Mouse (Mus musculus) hindbrain, embryonic 14.5 days (tissue): ENCODE results near the gene Snrnp200. TPM values are rescaled to one million over a fixed set of nuclear protein-coding genes. Genes with fewer than 3 reads are reported as not detected.

Experiments used
- ATAC-seq: fragments of 200-750 bp; cut with Nextera tagmentation; 2 replicates; pipeline ENCODE4 v1.8.0; 2017; ENCODE audit warnings: moderate number of reproducible peaks, mild to moderate bottlenecking, moderate TSS enrichment, moderate library complexity; ENCODE audit not compliant: low FRiP score
- DNase-seq: peaks from one replicate; pipeline ENCODE4 v3.0.0-alpha.2; 2015; ENCODE audit warnings: low spot score
- H3K27ac ChIP-seq: fragments of 300-500 bp; sonication (generic); 2 replicates; pipeline ENCODE4 v1.5.1; 2014; ENCODE audit warnings: mild to moderate bottlenecking, moderate library complexity
- H3K27me3 ChIP-seq: fragments of 300-500 bp; sonication (generic); 2 replicates; pipeline ENCODE4 v1.6.1; 2014; ENCODE audit warnings: mild to moderate bottlenecking, low read length, mixed read lengths; ENCODE audit not compliant: control insufficient read depth, insufficient read depth
- H3K36me3 ChIP-seq: fragments of 300-500 bp; sonication (generic); replicated peaks from 2 replicates; pipeline ENCODE4 v1.6.1; 2014; ENCODE audit not compliant: control insufficient read depth, insufficient read depth
- H3K4me1 ChIP-seq: fragments of 300-500 bp; sonication (generic); replicated peaks from 2 replicates; pipeline ENCODE4 v1.6.1; 2014; ENCODE audit warnings: antibody characterized with exemption, low read length, mixed read lengths; ENCODE audit not compliant: control insufficient read depth, insufficient read depth
- H3K4me2 ChIP-seq: fragments of 300-500 bp; sonication (generic); replicated peaks from 2 replicates; pipeline ENCODE4 v1.6.1; 2014; ENCODE audit warnings: mild to moderate bottlenecking, moderate library complexity
- H3K4me3 ChIP-seq: fragments of 300-500 bp; sonication (generic); replicated peaks from 2 replicates; pipeline ENCODE4 v1.5.1; 2014; ENCODE audit warnings: mild to moderate bottlenecking, low read length
- H3K9ac ChIP-seq: fragments of 300-500 bp; sonication (generic); 2 replicates; pipeline ENCODE4 v1.6.1; 2014
- H3K9me3 ChIP-seq: fragments of 300-500 bp; sonication (generic); 2 replicates; pipeline ENCODE4 v1.6.1; 2016; ENCODE audit warnings: low read length; ENCODE audit not compliant: control insufficient read depth
- WGBS: fragments of 180-500 bp; shearing (Covaris S2); extraction: QIAGEN DNeasy Blood & Tissue Kit; methylation state at CpG from one replicate; pipeline ENCODE4 v1.1.7; 2014; 5-methylcytosine and 5-hydroxymethylcytosine counted together
- polyA plus RNA-seq: library from polyadenylated mRNA; unstranded; fragments of >200 nt; fragmentation: Nextera tagmentation; extraction: Ambion mirVana; gene quantifications from 2 replicates; pipeline ENCODE4 v1.2.1, GENCODE M21; 2014

Snrnp200 gene
- polyA plus RNA-seq, 1 experiment from 2014 or later = 59.6 TPM

DNA sequence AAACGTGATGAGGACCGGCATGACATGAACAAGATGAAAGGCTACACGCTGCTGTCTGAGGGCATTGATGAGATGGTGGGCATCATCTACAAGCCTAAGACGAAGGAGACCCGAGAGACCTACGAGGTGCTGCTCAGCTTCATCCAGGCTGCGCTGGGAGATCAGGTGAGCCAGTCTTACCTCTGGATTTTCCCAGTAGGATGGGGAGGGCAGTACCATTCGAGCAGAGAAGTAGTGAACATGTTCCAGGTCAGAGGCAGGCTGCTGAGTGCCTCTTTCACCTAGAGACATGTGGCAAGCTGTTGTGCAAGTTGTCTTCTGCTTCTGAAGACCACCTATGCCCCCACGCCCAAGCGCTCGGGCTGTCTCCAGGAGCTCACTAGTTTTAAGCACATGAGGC is 2.5 kb downstream of the Snrnp200 start:
- ATAC-seq (no peak), DNase-seq (no peak)
- Histone ChIP-seq H3K4me2 (no peak overlapping the region), H3K27ac (no peak overlapping the region), H3K4me1 (peaks cover 12% of the 10 kb centered on the region; the same call in 1 of the 2 replicates), H3K27me3 (no peaks in the 10 kb centered on the region), H3K36me3 (peaks cover 53% of the 10 kb centered on the region), H3K9ac (no peak overlapping the region), H3K9me3 (no peaks in the 10 kb centered on the region), H3K4me3 (no peak overlapping the region)
- 94% methylated on average over 11 of the region's 11 CpGs for WGBS

GRCm38 (mm10) chr2:127217746-127218145 is 9.6 kb downstream of the Snrnp200 start:
- H3K9ac ChIP-seq = no peak overlapping the region
- no peak overlapping the region for H3K4me3 ChIP-seq
- H3K27ac ChIP-seq = no peak overlapping the region
- H3K36me3 ChIP-seq = peaks cover 100% of the 10 kb centered on the region
- WGBS = 95% methylated on average over 5 of the region's 5 CpGs
- H3K4me2 ChIP-seq = no peak overlapping the region
- H3K9me3 ChIP-seq = no peaks in the 10 kb centered on the region
- H3K27me3 ChIP-seq = no peaks in the 10 kb centered on the region
- no peaks in the 10 kb centered on the region for H3K4me1 ChIP-seq
- ATAC-seq (no peak), DNase-seq (no peak)

DNA sequence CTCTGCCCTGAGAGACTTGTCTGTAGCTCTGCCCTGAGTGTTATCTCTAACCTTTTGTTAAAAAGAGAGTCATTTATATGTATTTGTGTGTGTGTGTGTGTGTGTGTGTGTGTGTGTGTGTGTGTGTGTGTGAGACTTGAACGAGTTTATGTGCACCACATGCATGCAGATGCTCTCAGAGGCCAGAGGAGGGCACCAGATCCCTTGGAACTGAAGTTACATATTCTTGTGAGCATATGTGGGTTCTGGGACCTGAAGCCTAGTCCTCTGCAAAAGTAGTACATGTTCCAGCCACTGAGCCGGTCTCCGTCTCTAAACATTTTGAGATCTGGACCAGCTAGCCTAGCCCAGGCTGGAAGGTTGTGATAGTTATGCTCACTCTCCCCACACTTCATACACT is 17.1 kb downstream of the Snrnp200 start:
- H3K4me2 ChIP-seq = no peak overlapping the region
- no peak overlapping the region for H3K9ac ChIP-seq
- DNase-seq (no peak), ATAC-seq (no peak)
- no peaks in the 10 kb centered on the region for H3K9me3 ChIP-seq
- H3K4me1 ChIP-seq = no peaks in the 10 kb centered on the region
- no peak overlapping the region for H3K4me3 ChIP-seq
- H3K27me3 ChIP-seq = no peaks in the 10 kb centered on the region
- 100% methylated on average over 3 of the region's 3 CpGs for WGBS
- no peak overlapping the region for H3K27ac ChIP-seq
- peaks cover 99% of the 10 kb centered on the region for H3K36me3 ChIP-seq

DNA sequence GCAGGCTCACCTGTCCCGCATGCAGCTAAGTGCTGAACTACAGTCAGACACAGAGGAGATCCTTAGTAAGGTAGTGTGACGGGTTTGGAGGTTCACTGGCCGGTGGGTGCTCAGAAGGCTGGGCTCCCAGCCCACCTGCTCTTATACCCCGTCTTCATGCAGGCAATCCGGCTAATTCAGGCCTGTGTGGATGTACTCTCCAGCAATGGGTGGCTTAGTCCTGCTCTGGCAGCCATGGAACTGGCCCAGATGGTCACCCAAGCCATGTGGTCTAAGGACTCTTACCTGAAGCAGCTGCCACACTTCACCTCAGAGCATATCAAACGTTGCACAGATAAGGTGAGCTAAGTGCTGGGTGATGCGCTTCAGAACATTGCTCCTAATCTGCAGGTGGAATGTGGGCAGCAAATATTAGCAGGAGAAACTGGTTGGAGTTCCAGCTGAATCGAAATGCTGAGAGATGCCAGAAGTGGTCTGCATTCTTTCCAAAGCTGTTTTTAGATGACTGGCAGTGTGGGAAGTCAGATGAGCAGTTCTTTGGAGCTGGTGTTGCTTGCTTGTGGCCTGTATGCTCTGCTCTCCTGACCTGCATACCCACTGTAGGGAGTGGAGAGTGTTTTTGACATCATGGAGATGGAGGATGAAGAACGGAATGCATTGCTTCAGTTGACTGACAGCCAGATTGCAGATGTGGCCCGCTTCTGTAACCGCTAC is 29.9 kb downstream of the Snrnp200 start:
- Histone ChIP-seq H3K9ac (no peak overlapping the region), H3K27ac (no peak overlapping the region), H3K36me3 (peaks cover 98% of the 10 kb centered on the region), H3K4me1 (no peaks in the 10 kb centered on the region), H3K4me2 (no peak overlapping the region), H3K27me3 (no peaks in the 10 kb centered on the region), H3K9me3 (no peaks in the 10 kb centered on the region), H3K4me3 (no peak overlapping the region)
- 98% methylated on average over 11 of the region's 11 CpGs for WGBS
- DNase-seq (no peak), ATAC-seq (no peak)

- ATAC-seq = no peak
- no peaks in the 10 kb centered on the region for H3K4me1 ChIP-seq
- DNase-seq = no peak
- 100% methylated on average over 2 of the region's 2 CpGs for WGBS
- no peak overlapping the region for H3K4me2 ChIP-seq
- H3K36me3 ChIP-seq = peaks cover 97% of the 10 kb centered on the region
- H3K27ac ChIP-seq = no peak overlapping the region
- no peak overlapping the region for H3K4me3 ChIP-seq
- no peaks in the 10 kb centered on the region for H3K27me3 ChIP-seq
- H3K9ac ChIP-seq = no peak overlapping the region
- H3K9me3 ChIP-seq = no peaks in the 10 kb centered on the region
Observed at GRCm38 (mm10) chr2:127240065-127240464, 31.9 kb downstream of the Snrnp200 start.

GRCm38 (mm10) chr2:127247592-127248333 is 39.6 kb downstream of the Snrnp200 start, which contains the start of the genes Ciao1 and Tmem127:
Gene Ciao1, minus strand, starts transcription at chr2:127247816.
Gene Tmem127, plus strand, starts transcription at chr2:127247908.
- Histone ChIP-seq H3K9ac (peak within 1 kb of the TSS; percentile 88), H3K4me3 (peak within 1 kb of the TSS; percentile 90), H3K4me1 (peaks cover 15% of the 10 kb centered on the region), H3K27ac (peak within 1 kb of the TSS; percentile 84), H3K36me3 (peaks cover 41% of the 10 kb centered on the region), H3K4me2 (peak within 1 kb of the TSS; percentile 84), H3K27me3 (no peaks in the 10 kb centered on the region), H3K9me3 (no peaks in the 10 kb centered on the region)
- DNase-seq (peak; percentile 100), ATAC-seq (peak; percentile 98)
- under 1% methylated on average over 52 of the region's 53 CpGs for WGBS

- WGBS = under 1% methylated on average over 39 of the region's 39 CpGs
- peak; percentile 53 for ATAC-seq
- Histone ChIP-seq H3K36me3 (peaks cover 35% of the 10 kb centered on the region), H3K27me3 (no peaks in the 10 kb centered on the region), H3K9ac (peak overlapping the region; percentile 88), H3K27ac (peak overlapping the region; percentile 84), H3K4me3 (peak overlapping the region; percentile 90), H3K4me1 (peaks cover 15% of the 10 kb centered on the region), H3K4me2 (peak overlapping the region; percentile 84), H3K9me3 (no peaks in the 10 kb centered on the region)
- peak; percentile 32 for DNase-seq
Observed at GRCm38 (mm10) chr2:127248334-127249004, 40.3 kb downstream of the Snrnp200 start.

- Histone ChIP-seq H3K36me3 (peaks cover 18% of the 10 kb centered on the region), H3K4me1 (peaks cover 15% of the 10 kb centered on the region), H3K27me3 (no peaks in the 10 kb centered on the region), H3K4me3 (no peak overlapping the region), H3K9me3 (no peaks in the 10 kb centered on the region), H3K27ac (no peak overlapping the region), H3K9ac (no peak overlapping the region), H3K4me2 (no peak overlapping the region)
- no peak for ATAC-seq
- WGBS = 93% methylated on average over 9 of the region's 9 CpGs
- no peak for DNase-seq
Observed at GRCm38 (mm10) chr2:127250291-127251008, 42.3 kb downstream of the Snrnp200 start.
